Comparison of ENCODE assay signal across 1 mouse cellular context in the genomic region with DNA sequence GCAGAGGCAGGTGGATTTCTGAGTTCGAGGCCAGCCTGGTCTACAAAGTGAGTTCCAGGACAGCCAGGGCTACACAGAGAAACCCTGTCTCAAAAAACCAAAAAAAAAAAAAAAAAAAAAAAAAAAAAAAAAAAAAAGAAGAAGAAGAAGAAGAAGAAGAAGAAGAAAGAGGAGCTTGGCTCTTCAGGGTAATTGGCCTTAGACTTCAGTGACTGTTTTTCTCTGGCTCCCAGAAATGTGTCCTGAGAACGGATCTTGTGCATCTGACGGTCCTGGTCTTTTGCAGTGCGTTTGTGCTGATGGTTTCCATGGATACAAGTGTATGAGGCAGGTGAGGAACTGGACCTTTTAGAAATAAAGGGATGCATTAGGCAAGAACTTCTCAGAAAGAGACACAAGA.
TF ChIP-seq lines count a peak whose summit lies in the region.

No protein-coding gene starts in this region.

TF ChIP-seq in ES-E14, 5 proteins besides CTCF, POLR2A, EP300 and RAD21:
- peak; percentile 75 for TF ChIP-seq ZNF384 (IDR thresholded peaks at IDR 0.05; ENCODE audit: low read depth, low read length)
